Mouse (Mus musculus): ENCODE measurements at regions not wholly inside any gene's neighbourhood (a gene's known extent, or its start where the extent isn't known, plus 50 kb on each side); places are given as distances from the start of the nearest gene placed in this dataset.

GRCm38 (mm10) chr12:110375139-110375538 lies 71.8 kb upstream of the Ppp2r5c start:
- H3K4me3 ChIP-seq (replicated peaks; ENCODE audit: low read length), result no peak overlapping the region
- DNase-seq (ENCODE audit: low spot score), result peak; percentile 13
- H3K4me1 ChIP-seq (ENCODE audit: control insufficient read depth, insufficient read depth, low read length), result no peaks in the 10 kb centered on the region
- no peak overlapping the region for H3K4me2 ChIP-seq (replicated peaks; ENCODE audit: low read depth, low read length, severe bottlenecking)
- no peak overlapping the region for H3K9ac ChIP-seq (ENCODE audit: low read depth, low read length, severe bottlenecking)
- peaks cover 36% of the 10 kb centered on the region for H3K27me3 ChIP-seq (ENCODE audit: control insufficient read depth, insufficient read depth, low read length)
- TF ChIP-seq POLR2A (IDR thresholded peaks at IDR 0.05; ENCODE audit: borderline replicate concordance, extremely low read depth, insufficient read depth, insufficient read length), result no peak
- ATAC-seq (ENCODE audit: low FRiP score, low read depth), result no peak
- no peaks in the 10 kb centered on the region for H3K36me3 ChIP-seq (ENCODE audit: control insufficient read depth, insufficient read depth, low read length)
- no peak overlapping the region for H3K27ac ChIP-seq (replicated peaks; ENCODE audit: low read depth, low read length)
- H3K9me3 ChIP-seq (ENCODE audit: control insufficient read depth, low read length), result no peaks in the 10 kb centered on the region
- 10% methylated on average over 12 of the region's 15 CpGs for WGBS

- Histone ChIP-seq H3K27ac (replicated peaks; ENCODE audit: low read depth, low read length) (no peak overlapping the region), H3K4me2 (replicated peaks; ENCODE audit: low read depth, low read length, severe bottlenecking) (no peak overlapping the region), H3K4me1 (ENCODE audit: control insufficient read depth, insufficient read depth, low read length) (no peaks in the 10 kb centered on the region), H3K27me3 (ENCODE audit: control insufficient read depth, insufficient read depth, low read length) (peaks cover 36% of the 10 kb centered on the region), H3K9me3 (ENCODE audit: control insufficient read depth, low read length) (no peaks in the 10 kb centered on the region), H3K4me3 (replicated peaks; ENCODE audit: low read length) (no peak overlapping the region), H3K9ac (ENCODE audit: low read depth, low read length, severe bottlenecking) (no peak overlapping the region), H3K36me3 (ENCODE audit: control insufficient read depth, insufficient read depth, low read length) (no peaks in the 10 kb centered on the region)
- 30% methylated on average over 6 of the region's 7 CpGs for WGBS
- no peak for ATAC-seq (ENCODE audit: low FRiP score, low read depth)
- TF ChIP-seq POLR2A (IDR thresholded peaks at IDR 0.05; ENCODE audit: borderline replicate concordance, extremely low read depth, insufficient read depth, insufficient read length), result no peak
- peak; percentile 30 for DNase-seq (ENCODE audit: low spot score)
Observed at GRCm38 (mm10) chr12:110376062-110376837, 70.7 kb upstream of the Ppp2r5c start.

- peaks cover 36% of the 10 kb centered on the region for H3K27me3 ChIP-seq (ENCODE audit: control insufficient read depth, insufficient read depth, low read length)
Observed at GRCm38 (mm10) chr12:110376838-110377150, 70.1 kb upstream of the Ppp2r5c start.

GRCm38 (mm10) chr12:110377306-110377705 lies 69.6 kb upstream of the Ppp2r5c start:
- H3K9me3 ChIP-seq (ENCODE audit: control insufficient read depth, low read length), result no peaks in the 10 kb centered on the region
- no peak for ATAC-seq (ENCODE audit: low FRiP score, low read depth)
- no peak for TF ChIP-seq POLR2A (IDR thresholded peaks at IDR 0.05; ENCODE audit: borderline replicate concordance, extremely low read depth, insufficient read depth, insufficient read length)
- H3K36me3 ChIP-seq (ENCODE audit: control insufficient read depth, insufficient read depth, low read length), result no peaks in the 10 kb centered on the region
- no peak for DNase-seq (ENCODE audit: low spot score)
- no peak overlapping the region for H3K9ac ChIP-seq (ENCODE audit: low read depth, low read length, severe bottlenecking)
- no peak overlapping the region for H3K4me2 ChIP-seq (replicated peaks; ENCODE audit: low read depth, low read length, severe bottlenecking)
- H3K4me3 ChIP-seq (replicated peaks; ENCODE audit: low read length), result no peak overlapping the region
- no peak overlapping the region for H3K27ac ChIP-seq (replicated peaks; ENCODE audit: low read depth, low read length)
- peaks cover 32% of the 10 kb centered on the region for H3K27me3 ChIP-seq (ENCODE audit: control insufficient read depth, insufficient read depth, low read length)
- no peaks in the 10 kb centered on the region for H3K4me1 ChIP-seq (ENCODE audit: control insufficient read depth, insufficient read depth, low read length)
- 60% methylated on average over 6 of the region's 6 CpGs for WGBS

More at GRCm38 (mm10) chr12:110376838-110377150, 70.1 kb upstream of the Ppp2r5c start:
- Histone ChIP-seq H3K4me2 (replicated peaks; ENCODE audit: low read depth, low read length, severe bottlenecking) (no peak overlapping the region), H3K9ac (ENCODE audit: low read depth, low read length, severe bottlenecking) (no peak overlapping the region), H3K4me3 (replicated peaks; ENCODE audit: low read length) (no peak overlapping the region), H3K4me1 (ENCODE audit: control insufficient read depth, insufficient read depth, low read length) (no peaks in the 10 kb centered on the region), H3K27ac (replicated peaks; ENCODE audit: low read depth, low read length) (no peak overlapping the region), H3K36me3 (ENCODE audit: control insufficient read depth, insufficient read depth, low read length) (no peaks in the 10 kb centered on the region), H3K9me3 (ENCODE audit: control insufficient read depth, low read length) (no peaks in the 10 kb centered on the region)
- no peak for TF ChIP-seq POLR2A (IDR thresholded peaks at IDR 0.05; ENCODE audit: borderline replicate concordance, extremely low read depth, insufficient read depth, insufficient read length)
- 69% methylated on average over 4 of the region's 4 CpGs for WGBS
- ATAC-seq (ENCODE audit: low FRiP score, low read depth), result no peak
- DNase-seq (ENCODE audit: low spot score), result no peak

GRCm38 (mm10) chr12:110377734-110378133 lies 69.2 kb upstream of the Ppp2r5c start:
- H3K27ac ChIP-seq (replicated peaks; ENCODE audit: low read depth, low read length), result no peak overlapping the region
- 67% methylated on average over 10 of the region's 10 CpGs for WGBS
- DNase-seq (ENCODE audit: low spot score) (no peak), ATAC-seq (ENCODE audit: low FRiP score, low read depth) (no peak)
- no peak for TF ChIP-seq POLR2A (IDR thresholded peaks at IDR 0.05; ENCODE audit: borderline replicate concordance, extremely low read depth, insufficient read depth, insufficient read length)
- H3K9me3 ChIP-seq (ENCODE audit: control insufficient read depth, low read length), result no peaks in the 10 kb centered on the region
- H3K4me2 ChIP-seq (replicated peaks; ENCODE audit: low read depth, low read length, severe bottlenecking), result no peak overlapping the region
- H3K9ac ChIP-seq (ENCODE audit: low read depth, low read length, severe bottlenecking), result no peak overlapping the region
- peaks cover 29% of the 10 kb centered on the region for H3K27me3 ChIP-seq (ENCODE audit: control insufficient read depth, insufficient read depth, low read length)
- no peaks in the 10 kb centered on the region for H3K4me1 ChIP-seq (ENCODE audit: control insufficient read depth, insufficient read depth, low read length)
- H3K4me3 ChIP-seq (replicated peaks; ENCODE audit: low read length), result no peak overlapping the region
- H3K36me3 ChIP-seq (ENCODE audit: control insufficient read depth, insufficient read depth, low read length), result no peaks in the 10 kb centered on the region

Measured in limb, embryonic 14.5 days (tissue).